Mouse (Mus musculus) bone marrow, adult 2 months (tissue): ENCODE results near the gene Bora. TPM values are rescaled to one million over a fixed set of nuclear protein-coding genes. Genes with fewer than 3 reads are reported as not detected.
A peak's percentile ranks its signal among the peaks of the same experiment; 100 is the strongest.

Experiments
- H3K27ac ChIP-seq: fragments of 200-500 bp; 2 replicates; pipeline ENCODE4 v1.5.1; 2012; ENCODE audit warnings: low read depth, mild to moderate bottlenecking, control low read depth, inconsistent platforms, low read length; ENCODE audit not compliant: control insufficient read depth, poor library complexity, insufficient read depth
- H3K4me1 ChIP-seq: fragments of 200-500 bp; 2 replicates; pipeline ENCODE4 v1.6.1; 2011; ENCODE audit warnings: low read length; ENCODE audit not compliant: control insufficient read depth, insufficient read depth
- H3K4me3 ChIP-seq: fragments of 200-500 bp; replicated peaks from 2 replicates; pipeline ENCODE3; 2011; ENCODE audit warnings: mild to moderate bottlenecking, low read depth, low read length, control low read depth; ENCODE audit not compliant: control insufficient read depth
- CTCF ChIP-seq: fragments of 200-500 bp; IDR thresholded peaks from 2 replicates; pipeline ENCODE4 v1.5.1; 2011; ENCODE audit warnings: low read length, control low read depth; ENCODE audit not compliant: control insufficient read depth, insufficient read depth
- POLR2A ChIP-seq: fragments of 200-500 bp; IDR thresholded peaks from 2 replicates; pipeline ENCODE4 v1.6.1; 2011; ENCODE audit warnings: low read depth, mild to moderate bottlenecking, control low read depth, low read length, borderline replicate concordance; ENCODE audit not compliant: control insufficient read depth
- WGBS: fragments of 180-500 bp; shearing (Covaris S2); methylation state at CpG from one replicate; pipeline ENCODE4 v1.1.7; 2018; 5-methylcytosine and 5-hydroxymethylcytosine counted together
- polyA plus RNA-seq: library from polyadenylated mRNA; stranded (reverse); fragments of >200 nt; gene quantifications from 2 replicates; pipeline ENCODE4 v1.2.4, GENCODE M21; 2011; ENCODE audit warnings: low replicate concordance; ENCODE audit not compliant: missing spikeins, insufficient read depth, insufficient read length

The Bora gene
- polyA plus RNA-seq, 1 experiment, result 22.8 TPM

DNA sequence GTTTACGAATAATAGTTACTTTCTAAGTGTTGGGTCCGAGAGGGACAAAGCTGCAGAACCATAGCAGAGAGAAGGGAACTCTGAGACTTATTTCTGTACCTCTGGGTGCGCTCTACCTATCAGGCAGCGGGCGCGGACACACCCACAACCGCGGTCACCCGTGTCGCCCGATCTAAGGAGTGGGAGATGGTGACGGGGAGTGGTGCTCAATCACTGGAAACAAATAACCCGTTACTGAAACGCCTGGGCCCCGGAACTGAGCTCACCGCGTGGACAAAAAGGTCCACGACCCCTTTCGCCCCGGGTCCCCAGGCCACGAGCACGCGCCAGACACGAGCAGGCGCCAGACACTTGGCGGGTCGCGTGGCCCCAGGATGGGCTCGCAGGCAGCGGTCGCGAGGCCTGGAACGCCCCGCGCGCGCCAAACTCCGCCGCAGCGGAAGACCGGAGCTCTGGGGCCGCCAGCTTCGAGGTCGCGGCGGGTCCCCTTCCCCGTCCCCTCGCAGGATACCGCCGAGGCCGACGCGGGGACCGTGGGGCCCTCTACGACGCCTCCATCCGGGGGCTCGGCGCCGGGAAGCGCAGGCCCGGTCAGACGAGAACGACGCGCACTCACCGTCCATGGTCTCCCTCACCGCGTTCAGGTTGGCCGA is 518 bp upstream of the Bora start:
- Histone ChIP-seq H3K27ac (peak overlapping the region; percentile 96), H3K4me3 (peak overlapping the region; percentile 87), H3K4me1 (peaks cover 2% of the 10 kb centered on the region)
- WGBS, result under 1% methylated on average over 70 of the region's 70 CpGs
- TF ChIP-seq CTCF (no peak), POLR2A (peak; percentile 38; the same call in 1 of the 2 replicates)

DNA sequence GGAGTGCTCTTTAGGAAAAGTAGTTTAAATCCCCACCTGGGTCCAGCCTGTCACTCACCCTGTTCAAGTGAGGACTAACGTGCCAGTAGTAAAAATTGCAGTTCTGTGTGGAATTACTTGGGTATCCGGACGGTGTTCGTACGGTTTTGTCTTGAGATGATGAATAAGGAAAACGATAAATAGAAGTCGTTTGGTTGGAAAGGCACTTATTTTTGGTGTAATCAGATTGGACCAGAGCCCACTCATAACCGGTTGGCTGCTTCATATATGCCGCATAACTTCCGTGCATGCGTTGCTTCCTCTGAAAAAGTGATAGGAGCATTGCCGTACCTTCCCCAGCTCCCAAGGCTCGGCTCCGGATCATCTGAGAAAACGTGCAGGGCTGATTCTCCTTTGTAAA is 760 bp downstream of the Bora start:
- Histone ChIP-seq H3K4me3 (peak overlapping the region; percentile 87), H3K27ac (peak overlapping the region; percentile 55), H3K4me1 (peaks cover 2% of the 10 kb centered on the region)
- no peak for TF ChIP-seq POLR2A
- no peak for TF ChIP-seq CTCF
- WGBS, result under 1% methylated on average over 15 of the region's 15 CpGs

- Histone ChIP-seq H3K27ac (no peak overlapping the region), H3K4me1 (no peaks in the 10 kb centered on the region; the same call in 1 of the 2 replicates), H3K4me3 (no peak overlapping the region)
- no peak for TF ChIP-seq CTCF
- no peak for TF ChIP-seq POLR2A
- WGBS, result 85% methylated on average over 7 of the region's 7 CpGs
These were observed 13.1 kb downstream of the Bora start for GRCm38 (mm10) chr14:99058959-99059586.

DNA sequence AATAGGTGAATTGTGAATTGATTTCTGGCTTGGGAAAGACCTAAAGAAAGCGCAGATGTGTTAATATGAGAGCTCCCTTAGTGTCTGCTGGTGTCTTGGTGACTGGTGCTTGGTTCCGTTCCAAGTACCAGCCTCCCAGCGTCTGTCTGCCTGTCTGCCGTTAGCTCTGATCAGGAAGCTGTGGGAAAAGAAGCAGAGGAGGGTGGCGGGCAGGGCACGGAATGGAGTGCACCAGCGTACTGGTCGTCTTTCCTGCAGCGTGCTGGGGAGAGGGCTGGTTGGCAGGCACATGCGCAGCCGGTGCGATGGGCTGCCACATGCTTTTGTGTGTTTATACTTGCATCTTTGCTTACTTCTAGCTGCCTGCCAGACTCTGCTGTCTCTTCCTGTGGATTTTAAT is 14.6 kb downstream of the Bora start:
- no peak for TF ChIP-seq POLR2A
- TF ChIP-seq CTCF, result no peak
- no peak overlapping the region for H3K27ac ChIP-seq
- no peaks in the 10 kb centered on the region; the same call in 1 of the 2 replicates for H3K4me1 ChIP-seq
- 80% methylated on average over 12 of the region's 12 CpGs for WGBS
- H3K4me3 ChIP-seq, result no peak overlapping the region

DNA sequence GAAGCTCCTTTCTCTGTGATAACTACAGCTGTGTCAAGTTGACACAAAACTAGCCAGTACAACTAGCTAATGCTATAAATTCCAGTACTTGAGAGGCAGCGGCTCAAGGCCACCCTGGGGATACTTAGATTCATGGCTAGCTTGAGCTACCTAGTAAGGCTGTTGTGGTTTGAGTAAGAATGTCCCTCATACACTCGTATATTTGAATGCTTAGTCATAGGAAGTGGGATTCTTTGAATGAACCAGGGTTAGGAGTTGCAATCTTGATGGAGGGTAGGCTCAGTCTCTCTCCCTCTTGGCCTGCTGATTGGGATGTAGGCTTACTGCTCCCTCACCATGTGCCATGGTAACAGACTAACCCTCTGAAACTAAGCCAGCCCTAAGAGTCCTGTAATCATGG is 17.1 kb downstream of the Bora start:
- Histone ChIP-seq H3K4me1 (no peaks in the 10 kb centered on the region), H3K4me3 (no peak overlapping the region), H3K27ac (no peak overlapping the region)
- no peak for TF ChIP-seq CTCF
- no peak for TF ChIP-seq POLR2A
- 63% methylated on average over 2 of the region's 2 CpGs for WGBS

- no peak overlapping the region for H3K4me3 ChIP-seq
- 83% methylated on average over 4 of the region's 4 CpGs for WGBS
- H3K4me1 ChIP-seq, result no peaks in the 10 kb centered on the region
- no peak for TF ChIP-seq CTCF
- TF ChIP-seq POLR2A, result no peak
- H3K27ac ChIP-seq, result no peak overlapping the region
These were observed 25.1 kb downstream of the Bora start for GRCm38 (mm10) chr14:99071146-99071545.

DNA sequence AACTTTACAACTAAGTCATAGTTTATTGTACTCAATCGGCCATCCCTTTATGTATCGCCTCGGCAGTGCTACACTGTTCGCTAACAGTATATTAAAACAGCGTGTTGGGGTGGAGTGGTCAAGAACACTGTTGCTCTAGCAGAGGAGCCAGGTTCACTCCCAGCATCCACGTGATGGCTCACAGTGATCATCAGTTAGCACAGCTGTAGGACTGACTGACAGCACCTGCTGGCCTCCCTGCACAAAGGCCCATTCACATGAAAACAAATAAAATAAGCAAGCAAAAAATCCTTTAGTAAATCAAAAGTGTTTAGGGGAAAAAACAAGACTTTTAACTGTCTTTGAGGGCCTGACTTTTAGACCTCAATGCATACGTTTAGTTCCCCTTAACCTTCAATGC is 42.9 kb downstream of the Bora start:
- Histone ChIP-seq H3K27ac (no peak overlapping the region), H3K4me1 (no peaks in the 10 kb centered on the region), H3K4me3 (no peak overlapping the region)
- 94% methylated on average over 7 of the region's 7 CpGs for WGBS
- TF ChIP-seq CTCF (no peak), POLR2A (no peak)

GRCm38 (mm10) chr14:99099267-99099966 is 53.4 kb downstream of the Bora start, which contains the start of the genes Pibf1 and Dis3:
Gene Pibf1 (plus strand): TSS chr14:99099424.
Gene Dis3 (minus strand): TSS chr14:99099770.
- H3K4me1 ChIP-seq, result no peaks in the 10 kb centered on the region; the same call in 1 of the 2 replicates
- TF ChIP-seq POLR2A (peak; percentile 77; the same call in 1 of the 2 replicates), CTCF (peak; percentile 2; the same call in 1 of the 2 replicates)
- under 1% methylated on average over 73 of the region's 73 CpGs for WGBS
- peak within 1 kb of the TSS; percentile 29; the same call in 1 of the 2 replicates for H3K27ac ChIP-seq
- peak within 1 kb of the TSS; percentile 92 for H3K4me3 ChIP-seq
